Mouse (Mus musculus) neural tube, embryonic 10.5 days (tissue): ENCODE measurements around the gene Hlcs.
A peak's percentile ranks its signal among the peaks of the same experiment; 100 is the strongest.
"Not testable (repeated sequence)": the region's sequence is repeated elsewhere in the genome, so short reads cannot be mapped to it uniquely, and the experiment has no call there.

Source experiments
- DNase-seq: peaks from one replicate; pipeline ENCODE4 v3.0.0-alpha.2; 2017; ENCODE audit warnings: low spot score; ENCODE audit errors: extremely low spot score

Hlcs gene

GRCm38 (mm10) chr16:94313229-94314030 is at the start of gene Hlcs:
Gene Hlcs (minus strand): TSS chr16:94313571.
- peak; percentile 98 for DNase-seq

- DNase-seq: no peak
These were observed 49.0 kb upstream of the Hlcs start for GRCm38 (mm10) chr16:94362174-94362873.

GRCm38 (mm10) chr16:94360578-94361350 is 47.4 kb upstream of the Hlcs start:
- DNase-seq: no peak

GRCm38 (mm10) chr16:94358091-94358490 is 44.7 kb upstream of the Hlcs start:
- DNase-seq: no peak

- DNase-seq: no peak
These were observed 43.6 kb upstream of the Hlcs start for GRCm38 (mm10) chr16:94356776-94357494.

- no peak for DNase-seq
These were observed 42.7 kb upstream of the Hlcs start for GRCm38 (mm10) chr16:94356046-94356445.

GRCm38 (mm10) chr16:94354450-94354849 is 41.1 kb upstream of the Hlcs start:
- no peak for DNase-seq

GRCm38 (mm10) chr16:94350287-94350677 is 36.9 kb upstream of the Hlcs start:
- no peak for DNase-seq

GRCm38 (mm10) chr16:94349588-94350286 is 36.4 kb upstream of the Hlcs start:
- no peak for DNase-seq

- DNase-seq: no peak
These were observed 35.4 kb upstream of the Hlcs start for GRCm38 (mm10) chr16:94348779-94349178.

GRCm38 (mm10) chr16:94347080-94347731 is 33.8 kb upstream of the Hlcs start:
- DNase-seq: no peak

GRCm38 (mm10) chr16:94345733-94346132 is 32.4 kb upstream of the Hlcs start:
- no peak for DNase-seq

GRCm38 (mm10) chr16:94339164-94340160 is 26.1 kb upstream of the Hlcs start:
- DNase-seq: not testable (repeated sequence)

- no peak for DNase-seq
These were observed 22.3 kb upstream of the Hlcs start for GRCm38 (mm10) chr16:94335656-94336055.

- peak; percentile 59 for DNase-seq
These were observed 18.5 kb upstream of the Hlcs start for GRCm38 (mm10) chr16:94331886-94332252.

- no peak for DNase-seq
These were observed 18.0 kb upstream of the Hlcs start for GRCm38 (mm10) chr16:94331233-94331885.

- DNase-seq: no peak
These were observed 17.1 kb upstream of the Hlcs start for GRCm38 (mm10) chr16:94330429-94330828.
